Mouse (Mus musculus) intestine, embryonic 16.5 days (tissue): Measurements from ENCODE around the gene Slc44a2. TPM values are rescaled to one million over a fixed set of nuclear protein-coding genes. Genes with fewer than 3 reads are reported as not detected.

ENCODE experiments used
- ATAC-seq: fragments of 200-750 bp; cut with Nextera tagmentation; 2 replicates; pipeline ENCODE4 v1.8.0; 2017; ENCODE audit warnings: moderate TSS enrichment, moderate library complexity
- H3K27ac ChIP-seq: fragments of 300-500 bp; sonication (generic); 2 replicates; pipeline ENCODE4 v1.5.1; 2014; ENCODE audit warnings: mild to moderate bottlenecking, low read length
- H3K27me3 ChIP-seq: fragments of 300-500 bp; sonication (generic); replicated peaks from 2 replicates; pipeline ENCODE4 v1.6.1; 2014; ENCODE audit warnings: low read length, control low read depth, mixed read lengths; ENCODE audit not compliant: control insufficient read depth, insufficient read depth
- H3K36me3 ChIP-seq: fragments of 300-500 bp; sonication (generic); 2 replicates; pipeline ENCODE4 v1.6.1; 2014; ENCODE audit warnings: low read length, control low read depth; ENCODE audit not compliant: control insufficient read depth, insufficient read depth
- H3K4me1 ChIP-seq: fragments of 300-500 bp; sonication (generic); 2 replicates; pipeline ENCODE4 v1.6.1; 2014; ENCODE audit warnings: low read length, control low read depth, mixed read lengths; ENCODE audit not compliant: control insufficient read depth, insufficient read depth
- H3K4me2 ChIP-seq: fragments of 300-500 bp; sonication (generic); 2 replicates; pipeline ENCODE4 v1.6.1; 2014; ENCODE audit warnings: low read depth, low read length, control low read depth
- H3K4me3 ChIP-seq: fragments of 300-500 bp; sonication (generic); 2 replicates; pipeline ENCODE4 v1.5.1; 2014; ENCODE audit warnings: mild to moderate bottlenecking, low read length
- H3K9ac ChIP-seq: fragments of 300-500 bp; sonication (generic); 2 replicates; pipeline ENCODE4 v1.6.1; 2014; ENCODE audit warnings: low read depth, low read length
- H3K9me3 ChIP-seq: fragments of 300-500 bp; sonication (generic); 2 replicates; pipeline ENCODE4 v1.6.1; 2016; ENCODE audit warnings: low read length, control low read depth; ENCODE audit not compliant: control insufficient read depth
- WGBS: fragments of 180-500 bp; shearing (Covaris S2); extraction: QIAGEN DNeasy Blood & Tissue Kit; methylation state at CpG from one replicate; pipeline ENCODE4 v1.1.7; 2014; 5-methylcytosine and 5-hydroxymethylcytosine counted together
- polyA plus RNA-seq: library from polyadenylated mRNA; unstranded; fragments of >200 nt; fragmentation: Nextera tagmentation; extraction: Ambion mirVana; gene quantifications from 2 replicates; pipeline ENCODE4 v1.2.1, GENCODE M21; 2015

Slc44a2 gene
- polyA plus RNA-seq, 1 experiment from 2014 or later: 50.2 TPM

DNA sequence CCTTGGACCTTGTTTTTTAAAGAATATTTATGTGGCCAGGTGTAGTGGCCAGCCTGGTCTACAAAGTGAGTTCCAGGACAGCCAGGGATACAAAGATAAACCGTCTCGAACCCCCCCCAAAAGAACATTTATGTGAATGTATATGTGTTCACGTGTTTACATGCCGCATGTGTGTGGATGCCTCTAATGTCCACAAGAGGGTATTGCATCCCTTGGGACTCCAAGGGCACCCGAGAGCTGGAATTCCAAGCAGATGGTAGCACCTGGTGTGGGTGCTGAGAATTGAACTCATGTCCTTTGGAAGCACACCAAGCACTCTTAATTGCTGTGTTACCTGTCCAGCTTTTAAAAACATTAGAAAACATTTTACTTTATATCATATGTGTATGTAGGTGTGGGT, 36.9 kb upstream of the Slc44a2 start:
- Histone ChIP-seq H3K4me2 (no peak overlapping the region), H3K36me3 (peaks cover 23% of the 10 kb centered on the region), H3K27me3 (no peaks in the 10 kb centered on the region), H3K27ac (no peak overlapping the region), H3K9me3 (no peaks in the 10 kb centered on the region), H3K4me1 (peaks cover 14% of the 10 kb centered on the region), H3K4me3 (no peak overlapping the region), H3K9ac (no peak overlapping the region)
- WGBS: 88% methylated on average over 5 of the region's 5 CpGs
- no peak for ATAC-seq

- Histone ChIP-seq H3K4me1 (peaks cover 18% of the 10 kb centered on the region), H3K27me3 (no peaks in the 10 kb centered on the region), H3K9me3 (no peaks in the 10 kb centered on the region), H3K9ac (no peak overlapping the region), H3K36me3 (peaks cover 21% of the 10 kb centered on the region), H3K4me2 (no peak overlapping the region), H3K4me3 (no peak overlapping the region), H3K27ac (0 out of 2 replicates have a peak overlapping the region, but pooled peaks have one; percentile 33)
- WGBS: 58% methylated on average over 3 of the region's 3 CpGs
- ATAC-seq: no peak
These were observed 36.5 kb upstream of the Slc44a2 start for GRCm38 (mm10) chr9:21283994-21284393.

DNA sequence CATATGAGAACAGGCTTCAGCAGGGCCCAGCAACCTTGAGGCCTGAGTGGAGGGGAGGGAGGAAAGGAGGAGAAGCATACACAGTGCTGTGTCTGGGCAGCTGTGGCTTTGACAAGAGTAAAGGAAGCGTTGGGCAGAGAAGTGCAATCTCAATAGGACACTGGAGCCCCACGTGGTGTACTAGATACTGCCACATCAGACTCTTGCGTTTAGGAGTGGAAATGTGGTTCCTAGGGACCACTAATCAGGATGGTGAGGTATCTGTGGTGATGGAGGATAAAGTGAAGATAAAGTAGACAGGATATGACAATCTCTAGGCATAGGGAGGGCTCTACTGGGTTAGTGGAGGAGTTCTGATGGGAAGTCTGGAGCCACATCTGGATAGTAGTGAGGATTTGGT, 33.7 kb upstream of the Slc44a2 start:
- Histone ChIP-seq H3K27me3 (no peaks in the 10 kb centered on the region), H3K4me3 (peak overlapping the region; percentile 86), H3K9ac (peak overlapping the region; percentile 84), H3K4me2 (peak overlapping the region; percentile 75), H3K4me1 (peaks cover 30% of the 10 kb centered on the region), H3K36me3 (peaks cover 5% of the 10 kb centered on the region; the same call in 1 of the 2 replicates), H3K9me3 (no peaks in the 10 kb centered on the region), H3K27ac (no peak overlapping the region; the same call in none of the 2 replicates)
- WGBS: 59% methylated on average over 3 of the region's 3 CpGs
- ATAC-seq: no peak

- Histone ChIP-seq H3K4me1 (peaks cover 30% of the 10 kb centered on the region), H3K4me2 (peak within 1 kb of the TSS; percentile 75), H3K27me3 (no peaks in the 10 kb centered on the region), H3K9me3 (no peaks in the 10 kb centered on the region), H3K27ac (peak within 1 kb of the TSS; percentile 81), H3K36me3 (0 out of 2 replicates have a peak, but pooled peaks cover 3% of the 10 kb centered on the region), H3K9ac (peak within 1 kb of the TSS; percentile 84), H3K4me3 (peak within 1 kb of the TSS; percentile 86)
- ATAC-seq: peak; percentile 79
- WGBS: under 1% methylated on average over 59 of the region's 59 CpGs
These were observed 32.7 kb upstream of the Slc44a2 start, which contains the start of gene Kri1 for GRCm38 (mm10) chr9:21287571-21288402. Gene Kri1 (minus strand): TSS chr9:21287969.

GRCm38 (mm10) chr9:21288404-21289336, 31.8 kb upstream of the Slc44a2 start:
- Histone ChIP-seq H3K4me3 (peak overlapping the region; percentile 86), H3K4me2 (peak overlapping the region; percentile 61), H3K27me3 (no peaks in the 10 kb centered on the region), H3K9ac (peak overlapping the region; percentile 51), H3K4me1 (peaks cover 30% of the 10 kb centered on the region), H3K9me3 (no peaks in the 10 kb centered on the region), H3K36me3 (0 out of 2 replicates have a peak, but pooled peaks cover under 1% of the 10 kb centered on the region), H3K27ac (peak overlapping the region; percentile 60)
- no peak for ATAC-seq
- WGBS: 70% methylated on average over 13 of the region's 13 CpGs

GRCm38 (mm10) chr9:21289337-21289671, 31.2 kb upstream of the Slc44a2 start:
- Histone ChIP-seq H3K9ac (no peak overlapping the region), H3K4me3 (peak overlapping the region; percentile 81; the same call in 1 of the 2 replicates), H3K9me3 (no peaks in the 10 kb centered on the region), H3K4me2 (peak overlapping the region; percentile 76; the same call in 1 of the 2 replicates), H3K36me3 (no peaks in the 10 kb centered on the region), H3K4me1 (peaks cover 28% of the 10 kb centered on the region), H3K27ac (no peak overlapping the region), H3K27me3 (no peaks in the 10 kb centered on the region)
- 78% methylated on average over 2 of the region's 2 CpGs for WGBS
- ATAC-seq: no peak

- WGBS: under 1% methylated on average over 20 of the region's 20 CpGs
- peak overlapping the region; percentile 76 for H3K4me2 ChIP-seq
- H3K36me3 ChIP-seq: no peaks in the 10 kb centered on the region
- no peaks in the 10 kb centered on the region for H3K27me3 ChIP-seq
- ATAC-seq: no peak
- peaks cover 27% of the 10 kb centered on the region for H3K4me1 ChIP-seq
- H3K9me3 ChIP-seq: no peaks in the 10 kb centered on the region
- peak overlapping the region; percentile 89 for H3K9ac ChIP-seq
- peak overlapping the region; percentile 83 for H3K27ac ChIP-seq
- peak overlapping the region; percentile 81 for H3K4me3 ChIP-seq
These were observed 29.9 kb upstream of the Slc44a2 start for GRCm38 (mm10) chr9:21290589-21290988.

DNA sequence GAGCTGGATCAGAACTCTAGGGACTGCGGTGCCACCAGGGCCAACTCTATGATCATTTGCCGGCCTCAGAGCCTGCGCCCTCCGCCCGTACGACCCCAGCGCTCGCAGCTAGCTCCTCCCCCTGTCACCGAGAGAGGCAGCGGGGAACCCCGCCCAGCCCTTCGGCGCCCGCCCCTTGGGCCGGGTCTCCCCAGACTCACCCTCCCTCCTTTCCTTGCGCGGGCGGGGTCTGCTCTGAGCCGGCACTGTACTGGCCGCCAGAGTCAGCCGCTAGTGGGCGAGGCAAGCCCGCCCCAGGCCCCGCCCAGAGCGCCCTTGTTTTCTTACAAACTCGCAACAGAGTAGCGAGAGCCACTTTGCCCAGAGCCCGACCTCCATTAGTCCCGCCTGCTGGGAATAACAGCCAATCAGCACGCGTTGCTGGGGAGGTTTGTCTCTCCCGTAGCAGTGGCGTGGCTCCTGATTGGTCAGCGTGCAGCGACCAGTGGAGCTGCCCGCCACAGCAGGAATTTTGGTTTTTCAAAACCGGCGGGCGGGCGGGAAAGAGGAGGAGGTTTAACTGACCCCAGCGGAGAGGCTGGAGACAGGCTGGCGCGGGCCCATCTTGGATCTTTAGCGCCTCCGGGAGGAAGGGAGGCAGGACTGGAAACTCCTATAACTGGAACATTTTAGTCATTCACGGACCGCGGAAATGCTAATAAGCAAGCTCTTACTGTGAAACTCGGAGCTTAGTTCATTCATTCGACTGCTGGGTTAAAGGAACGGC, 29.3 kb upstream of the Slc44a2 start, which contains the start of gene Cdkn2d:
Cdkn2d (minus strand) TSS at position 386 of the 766 bp plus-strand sequence.
- ATAC-seq: peak; percentile 94
- H3K36me3 ChIP-seq: no peaks in the 10 kb centered on the region
- H3K9ac ChIP-seq: peak within 1 kb of the TSS; percentile 89
- no peaks in the 10 kb centered on the region for H3K9me3 ChIP-seq
- H3K27ac ChIP-seq: peak within 1 kb of the TSS; percentile 86
- peaks cover 27% of the 10 kb centered on the region for H3K4me1 ChIP-seq
- no peaks in the 10 kb centered on the region for H3K27me3 ChIP-seq
- WGBS: under 1% methylated on average over 51 of the region's 51 CpGs
- H3K4me2 ChIP-seq: peak within 1 kb of the TSS; percentile 76
- peak within 1 kb of the TSS; percentile 81 for H3K4me3 ChIP-seq
